Comparison of ENCODE assay signal across 7 mouse cellular contexts in the genomic region with DNA sequence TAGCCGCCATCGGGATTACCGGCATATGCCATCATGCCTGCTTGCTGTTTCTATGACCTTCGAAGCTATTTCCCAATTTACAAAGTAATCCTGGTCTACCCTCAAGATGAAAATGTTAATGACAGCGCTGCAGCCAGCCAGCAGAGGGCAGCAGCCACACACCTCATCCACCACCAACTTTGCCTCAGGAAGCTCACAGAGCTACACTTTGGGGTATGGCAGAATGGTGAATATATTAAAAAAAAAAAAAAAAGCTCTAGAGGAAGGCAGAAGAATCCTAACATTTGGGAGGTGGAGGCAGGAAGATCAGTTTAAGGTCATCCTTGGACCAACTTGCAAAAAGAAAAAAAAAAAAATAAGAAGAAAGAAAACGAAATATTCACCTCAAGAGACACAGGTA. TPM values are rescaled to one million over a fixed set of nuclear protein-coding genes. Genes with fewer than 3 reads are reported as not detected.
DNase-seq lines count a peak whose midpoint lies in the region; ATAC-seq and TF ChIP-seq lines count a peak whose summit lies in the region.

No protein-coding gene starts in this region.

- DNase-seq in ES-E14 (ENCODE audit: low read depth, low spot score): peak; percentile 67
- peak; percentile 81 for DNase-seq in adrenal gland, postnatal 10 days
- peak; percentile 82 for DNase-seq in embryo, embryonic 9.5 days (ENCODE audit: extremely low spot score)
- DNase-seq in heart, adult 2 months: peak; percentile 67 to 76
- peak; percentile 69 to 81 for DNase-seq in layer of hippocampus, adult 2 months (ENCODE audit: low spot score in 2 of 2)
- peak; percentile 89 for DNase-seq in lung, embryonic 14.5 days
- peak; percentile 70 for DNase-seq in right cerebral cortex, postnatal 25 days

- peak overlapping the region; percentile 26 to 43; a peak in 1 of 4 replicates for H3K4me3 ChIP-seq in ES-E14 (ENCODE audit: insufficient read depth in 1 of 2, low read depth in 1 of 2, low read length in 2 of 2, poor library complexity in 1 of 2, severe bottlenecking in 1 of 2)
- H3K4me3 ChIP-seq in heart, adult 2 months: no peak overlapping the region
- H3K4me3 ChIP-seq in layer of hippocampus, adult 2 months: no peak overlapping the region
- H3K4me3 ChIP-seq in lung, embryonic 14.5 days (ENCODE audit: low read depth, low read length): no peak overlapping the region

- no peaks in the 10 kb centered on the region for H3K36me3 ChIP-seq in ES-E14 (ENCODE audit: control insufficient read depth, insufficient read depth, low read length, poor library complexity, severe bottlenecking)
- H3K36me3 ChIP-seq in heart, adult 2 months (ENCODE audit: control insufficient read depth, insufficient read depth, low read length): no peaks in the 10 kb centered on the region
- no peaks in the 10 kb centered on the region for H3K36me3 ChIP-seq in lung, embryonic 14.5 days (ENCODE audit: insufficient read depth)

- H3K27ac ChIP-seq in ES-E14 (ENCODE audit: insufficient read depth, low read depth, low read length, poor library complexity, severe bottlenecking): no peak overlapping the region
- no peak overlapping the region for H3K27ac ChIP-seq in heart, adult 2 months
- no peak overlapping the region for H3K27ac ChIP-seq in layer of hippocampus, adult 2 months
- H3K27ac ChIP-seq in lung, embryonic 14.5 days (ENCODE audit: low read depth): no peak overlapping the region

- H3K4me2 ChIP-seq in lung, embryonic 14.5 days: no peak overlapping the region

- no peak for TF ChIP-seq POLR2A in heart, adult 2 months (IDR thresholded peaks at IDR 0.05; ENCODE audit: insufficient read depth, low read depth, low read length)

- in situ Hi-C loops in ES-E14 (cut with MboI; ENCODE audit: low sequenced_read_pairs in 2 of 2, unreplicated experiment in 2 of 2): loop anchor here in 1 of 2 experiments (10.0 kb wide), 1 partner anchor 65 kb away; no protein-coding TSS in a partner anchor

- intact Hi-C loops in heart, adult 2 months (cut with DNase I): no loop called here

- H3K4me1 ChIP-seq in ES-E14 (ENCODE audit: control insufficient read depth in 2 of 2, insufficient read depth in 2 of 2, low read length in 2 of 2, poor library complexity in 1 of 2): peaks cover 7 to 15% of the 10 kb centered on the region in 2 experiments; a peak in 3 of 4 replicates
- no peaks in the 10 kb centered on the region; the same call in 1 of the 2 replicates for H3K4me1 ChIP-seq in heart, adult 2 months (ENCODE audit: control insufficient read depth, insufficient read depth, low read length)
- no peaks in the 10 kb centered on the region for H3K4me1 ChIP-seq in lung, embryonic 14.5 days (ENCODE audit: insufficient read depth)

- no peaks in the 10 kb centered on the region for H3K79me2 ChIP-seq in heart, adult 2 months (replicated peaks; ENCODE audit: control insufficient read depth, insufficient read depth, low read length)

- no peaks in the 10 kb centered on the region for H3K27me3 ChIP-seq in heart, adult 2 months (ENCODE audit: control insufficient read depth, insufficient read depth, low read length)
- H3K27me3 ChIP-seq in lung, embryonic 14.5 days (ENCODE audit: insufficient read depth, low read length): no peaks in the 10 kb centered on the region

- 0 out of 2 replicates have a peak, but pooled peaks have one; percentile 41 for TF ChIP-seq EP300 in heart, adult 2 months (IDR thresholded peaks at IDR 0.05; ENCODE audit: insufficient read depth, low read depth, low read length)

- peak overlapping the region; percentile 78 for H3K9ac ChIP-seq in ES-E14 (ENCODE audit: insufficient read depth, low read depth, low read length, poor library complexity, severe bottlenecking)
- no peak overlapping the region for H3K9ac ChIP-seq in heart, adult 2 months (ENCODE audit: low read depth, low read length)
- H3K9ac ChIP-seq in lung, embryonic 14.5 days: no peak overlapping the region

- TF ChIP-seq CTCF in heart, adult 2 months (IDR thresholded peaks at IDR 0.05): peak; percentile 84
- peak; percentile 90 for TF ChIP-seq CTCF in layer of hippocampus, adult 2 months (conservative IDR thresholded peaks at IDR 0.05)
- peak; percentile 95 for TF ChIP-seq CTCF in lung, embryonic 14.5 days (IDR thresholded peaks at IDR 0.05; ENCODE audit: low read depth)

- no peak for ATAC-seq in lung, embryonic 14.5 days (ENCODE audit: insufficient read depth)

- H3K9me3 ChIP-seq in ES-E14 (ENCODE audit: control insufficient read depth, insufficient read depth, low read depth, low read length): no peaks in the 10 kb centered on the region
- no peaks in the 10 kb centered on the region for H3K9me3 ChIP-seq in lung, embryonic 14.5 days (ENCODE audit: low read depth, low read length)

- 15% methylated on average over 6 of the region's 6 CpGs for WGBS in heart, adult 2 months
- 11% methylated on average over 6 of the region's 6 CpGs for WGBS in lung, embryonic 14.5 days

TF ChIP-seq in ES-E14, 5 proteins besides CTCF, POLR2A, EP300 and RAD21:
- TF ChIP-seq ZC3H11A (IDR thresholded peaks at IDR 0.05; ENCODE audit: borderline replicate concordance, low read depth, low read length): peak; percentile 83; the same call in 1 of the 2 replicates
- no peak for TF ChIP-seq CHD2 (IDR thresholded peaks at IDR 0.05; ENCODE audit: low read depth, low read length)
- TF ChIP-seq ZNF384 (IDR thresholded peaks at IDR 0.05; ENCODE audit: low read depth, low read length): peak; percentile 81

RNA-seq across cellular contexts. Expression of a gene that starts 20.6 kb away (rescaled TPM):
- total RNA-seq in ES-E14 (2012; rRNA removed): 65.9 and 84.3 TPM in 2 replicates
- total RNA-seq in adrenal gland, postnatal 10 days (2021): 10 to 100 TPM; 18.0 to 20.4 TPM
- 10 to 100 TPM; 11.2 to 12.6 TPM for total RNA-seq in heart, adult 2 months (2021)
- 9.6 and 11.0 TPM in 2 replicates for polyA plus RNA-seq in heart, adult 2 months (2012; rRNA removed)
- 10 to 100 TPM; 28.5 to 36.2 TPM for total RNA-seq in layer of hippocampus, adult 2 months (2021)
- polyA plus RNA-seq in lung, embryonic 14.5 days (2014; fragmentation: Nextera tagmentation; extraction: Ambion mirVana): 42.2 and 47.7 TPM in 2 replicates

RNA-seq across cellular contexts. Expression of a gene that starts 57.5 kb away (rescaled TPM):
- 173 and 307 TPM in 2 replicates for total RNA-seq in ES-E14 (2012; rRNA removed)
- total RNA-seq in adrenal gland, postnatal 10 days (2021): 10 to 100 TPM; 32.0 to 47.2 TPM
- total RNA-seq in heart, adult 2 months (2021): 1 to 10 TPM; 3.1 to 4.6 TPM
- polyA plus RNA-seq in heart, adult 2 months (2012; rRNA removed): 5.0 and 5.2 TPM in 2 replicates
- total RNA-seq in layer of hippocampus, adult 2 months (2021): 10 to 100 TPM; 66.5 to 68.7 TPM
- 27.3 and 28.8 TPM in 2 replicates for polyA plus RNA-seq in lung, embryonic 14.5 days (2014; fragmentation: Nextera tagmentation; extraction: Ambion mirVana)

Comparison
In these comparisons a context has a peak if more than half of its experiments do, and no peak if none do; other contexts are left out.
1. H3K4me3 ChIP-seq: peak in ES-E14 (2 of 2); none in heart, adult 2 months (single experiment), layer of hippocampus, adult 2 months (single experiment) and lung, embryonic 14.5 days (single experiment).
2. RNA of a gene that starts 57.5 kb away (total RNA-seq): 173 to 307 TPM in ES-E14, 66.5 to 68.7 TPM in layer of hippocampus, adult 2 months and 32.0 to 47.2 TPM in adrenal gland, postnatal 10 days; 3.1 to 4.6 TPM in heart, adult 2 months; every median in the first group is over 4 times any median in the second.
3. Peak in every context shown above with its lines, with median percentiles within 50 percentile points of each other: DNase-seq and CTCF ChIP-seq.